Mouse (Mus musculus) 3134 (cell line): ENCODE results near the gene Ctnna3.
A peak's percentile ranks its signal among the peaks of the same experiment; 100 is the strongest.
"Not testable (repeated sequence)": the region's sequence is repeated elsewhere in the genome, so short reads cannot be mapped to it uniquely, and the experiment has no call there.

ENCODE experiments used
- DNase-seq: peaks from one replicate; pipeline ENCODE4 v3.0.0-alpha.2; 2011; ENCODE audit warnings: low spot score; ENCODE audit not compliant: insufficient read length; ENCODE audit errors: extremely low read depth

The Ctnna3 gene

DNA sequence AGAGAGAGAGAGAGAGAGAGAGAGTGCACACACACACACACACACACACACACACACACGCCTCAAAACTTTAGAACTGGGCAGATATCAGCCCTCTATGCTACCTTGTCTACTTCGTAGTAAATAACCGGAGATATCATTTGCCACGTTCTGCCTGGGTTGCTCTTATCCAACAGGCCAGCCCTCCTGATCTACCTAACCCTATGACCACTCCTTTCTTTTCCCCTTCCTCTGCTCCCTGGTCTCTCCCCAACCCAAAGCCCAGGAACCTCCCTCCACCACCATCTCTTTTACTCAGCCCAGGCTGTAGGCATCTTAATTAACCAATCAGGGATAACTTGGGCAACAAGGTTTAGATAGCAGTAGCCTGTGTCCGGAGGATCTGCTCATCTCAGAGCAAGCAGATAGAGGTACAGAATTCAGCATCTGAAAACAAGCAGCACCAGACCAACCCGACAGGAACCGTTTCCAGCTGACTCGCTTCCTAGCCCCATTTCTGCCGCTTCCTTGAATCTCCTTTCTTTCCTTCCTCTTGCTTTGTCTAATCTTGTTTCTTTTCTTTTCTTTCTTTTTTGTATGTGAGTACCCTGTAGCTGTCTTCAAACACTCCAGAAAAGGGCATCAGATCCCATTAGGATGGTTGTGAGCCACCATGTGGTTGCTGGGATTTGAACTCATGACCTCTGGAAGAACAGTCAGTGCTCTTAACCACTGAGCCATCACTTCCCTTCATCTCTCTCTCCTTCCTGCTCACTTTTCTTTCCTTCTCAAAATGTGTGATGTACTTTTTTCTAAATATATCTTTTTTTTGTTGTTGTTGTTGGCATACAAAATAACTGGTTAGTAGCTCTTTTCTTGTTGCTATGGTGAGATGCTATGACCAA, 6.1 kb upstream of the Ctnna3 start:
- no peak for DNase-seq

DNA sequence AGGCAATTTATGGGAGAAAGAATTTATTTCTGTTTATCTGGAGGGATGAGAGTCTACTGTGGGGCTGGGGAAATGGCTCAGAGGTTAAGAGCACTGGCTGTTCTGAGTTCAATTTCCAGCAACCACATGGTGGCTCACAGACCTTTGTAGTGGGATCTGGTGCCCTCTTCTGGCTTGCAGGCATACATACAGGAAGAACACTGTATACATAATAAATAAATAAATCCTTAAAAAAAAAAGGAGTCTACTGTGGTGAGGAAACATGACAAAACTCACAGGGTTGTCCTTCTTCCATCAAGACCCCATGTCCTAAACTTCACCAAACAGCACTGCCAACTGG, 5.5 kb upstream of the Ctnna3 start:
- DNase-seq: peak; percentile 35

DNA sequence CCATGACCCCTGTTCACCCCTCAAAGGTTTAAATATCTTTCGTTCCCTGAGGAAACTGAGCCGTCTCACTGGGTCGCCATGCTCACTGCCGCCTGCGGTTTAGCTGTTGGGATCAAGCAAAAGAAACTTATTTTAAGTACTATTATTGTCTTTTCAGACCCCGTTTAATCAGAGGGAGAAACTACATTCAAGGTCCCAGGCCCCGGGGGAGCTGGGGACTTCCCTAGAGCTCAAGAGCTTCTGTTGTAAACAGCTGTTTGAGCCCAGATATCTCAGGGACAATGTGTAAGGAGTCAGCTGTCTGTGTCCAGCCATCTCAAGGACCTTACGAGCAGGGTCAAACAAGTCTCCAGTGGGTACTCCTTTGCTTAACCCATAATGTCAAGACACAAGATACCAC, 2.8 kb upstream of the Ctnna3 start:
- DNase-seq: no peak

DNA sequence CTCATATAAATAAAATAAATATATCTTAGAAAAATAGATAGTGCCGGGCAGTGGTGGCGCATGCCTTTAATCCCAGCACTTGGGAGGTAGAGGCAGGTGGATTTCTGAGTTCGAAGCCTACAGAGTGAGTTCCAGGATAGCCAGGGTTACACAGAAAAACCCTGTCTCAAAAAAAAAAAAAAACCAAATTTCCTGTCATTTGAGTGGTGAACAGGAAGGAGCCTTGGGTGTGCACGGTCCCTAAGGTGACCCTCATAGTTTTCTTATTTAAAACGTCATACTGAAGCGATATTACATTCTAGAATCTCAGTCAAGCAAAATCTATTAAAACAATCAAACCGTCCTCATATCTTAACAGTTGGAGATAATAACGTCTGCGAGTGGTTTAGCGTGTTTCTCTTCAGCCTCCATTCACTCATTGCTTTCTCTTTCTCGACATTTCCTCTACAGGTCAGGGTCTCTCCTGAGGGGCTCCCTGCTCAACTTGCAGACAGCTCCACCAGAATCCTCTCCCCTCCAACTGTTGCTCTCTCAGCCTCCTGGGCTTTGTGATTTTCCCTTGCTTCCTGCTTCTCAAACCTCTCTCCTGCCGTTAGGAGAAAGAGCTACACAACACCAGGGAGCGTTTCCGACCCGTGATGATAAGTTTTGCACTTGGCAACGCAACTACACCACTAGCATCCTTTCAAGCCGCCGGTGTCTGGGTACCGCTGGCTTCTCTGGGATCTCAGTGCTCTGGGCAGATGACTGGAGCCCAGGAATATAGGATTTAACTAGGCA, 1.5 kb upstream of the Ctnna3 start:
- peak; percentile 6 for DNase-seq

DNA sequence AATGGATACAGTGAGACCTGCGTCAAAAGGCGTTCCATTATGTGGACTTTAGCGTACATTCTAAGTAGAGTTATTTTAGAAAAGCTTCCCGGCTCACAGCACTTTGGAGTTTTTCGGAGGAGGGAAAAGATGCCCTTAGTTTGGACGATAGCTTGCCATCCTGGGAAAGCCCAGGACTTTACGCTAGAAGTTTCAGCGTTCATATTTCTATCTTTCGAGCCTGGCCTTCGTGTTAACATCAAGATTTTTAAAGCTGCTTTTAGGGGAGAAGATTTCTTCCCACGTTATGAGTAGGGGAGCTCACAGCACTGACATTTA, 916 bp upstream of the Ctnna3 start:
- DNase-seq: no peak

DNA sequence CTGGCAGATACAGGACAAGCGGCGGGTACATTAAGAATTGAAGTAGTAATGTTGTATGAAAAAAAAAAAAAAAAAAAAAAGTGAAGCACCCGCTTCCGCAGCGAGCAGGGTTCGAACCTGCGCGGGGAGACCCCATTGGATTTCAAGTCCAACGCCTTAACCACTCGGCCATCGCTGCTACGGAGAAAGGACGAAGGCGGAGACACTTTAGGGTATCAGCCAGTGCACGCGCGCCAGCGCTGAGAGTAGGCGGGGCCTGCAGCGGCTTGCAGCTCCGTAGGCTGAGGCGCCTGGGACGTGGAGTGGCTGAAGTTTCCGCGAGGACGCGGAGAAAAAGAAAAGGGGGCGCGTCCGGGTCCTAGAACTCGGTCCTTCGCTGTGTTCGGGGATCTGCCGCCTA, 518 bp upstream of the Ctnna3 start:
- peak; percentile 99 for DNase-seq

DNA sequence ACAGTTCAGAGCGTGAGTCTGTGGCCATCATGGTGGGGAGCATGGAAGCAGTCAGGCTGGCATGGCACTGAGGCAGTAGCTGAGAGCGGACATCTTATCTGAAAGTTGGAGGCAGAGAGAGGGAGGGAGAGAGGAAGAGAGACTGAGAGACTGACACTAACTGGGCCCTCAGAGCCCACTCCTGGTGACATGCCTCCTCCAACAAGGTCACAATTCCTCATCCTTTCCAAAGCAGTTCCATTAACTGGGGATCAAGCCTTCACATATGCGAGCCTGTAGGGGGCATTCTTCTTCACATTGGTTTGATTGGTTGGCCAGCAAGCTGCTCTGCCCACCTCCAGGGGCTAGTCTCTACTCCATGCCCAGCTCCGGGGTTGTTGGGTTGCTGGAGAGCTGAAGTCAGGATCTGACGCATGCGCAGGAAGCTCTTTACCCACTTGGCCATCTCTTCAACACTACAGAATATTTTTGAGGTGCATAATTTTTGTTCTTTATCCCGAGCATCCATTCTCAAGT, 1.4 kb downstream of the Ctnna3 start:
- no peak for DNase-seq

DNA sequence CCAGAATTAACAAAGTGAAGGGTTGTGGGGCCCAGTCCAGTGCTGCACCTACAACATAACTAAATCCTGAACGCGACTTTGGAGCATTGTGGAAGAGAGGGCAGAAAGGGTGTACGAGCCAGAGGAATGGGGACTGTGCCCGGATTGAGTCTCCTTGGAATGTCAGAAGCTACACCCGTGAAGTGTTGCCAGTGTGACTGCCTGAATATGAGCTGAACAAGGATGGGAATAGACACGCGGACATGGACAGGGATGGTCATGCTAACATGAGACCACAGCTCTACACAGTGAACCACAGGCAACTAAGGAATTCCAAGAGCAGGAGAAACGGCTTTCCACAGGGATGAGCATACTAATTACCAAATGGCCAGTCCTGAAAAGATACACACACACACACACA, 2.2 kb downstream of the Ctnna3 start:
- no peak for DNase-seq

DNA sequence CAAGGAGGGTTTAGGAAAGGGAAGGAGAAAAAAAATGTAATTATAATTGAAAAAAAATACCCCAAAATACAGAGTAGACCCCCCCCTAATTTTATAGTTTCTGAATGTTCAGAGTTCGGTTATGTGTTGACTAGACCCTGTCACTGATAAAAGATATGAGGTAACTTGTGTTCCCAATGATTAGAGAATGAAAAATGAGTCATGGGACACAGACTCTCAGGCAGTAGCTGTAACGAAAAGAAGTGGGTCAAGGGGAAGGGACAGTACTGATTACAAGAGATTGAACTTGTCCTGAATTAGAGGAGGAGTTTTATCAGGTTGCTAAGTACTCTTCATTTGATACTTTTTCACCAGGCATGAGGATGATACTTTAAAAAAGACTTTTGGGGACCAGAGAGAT, 3.0 kb downstream of the Ctnna3 start:
- no peak for DNase-seq

DNA sequence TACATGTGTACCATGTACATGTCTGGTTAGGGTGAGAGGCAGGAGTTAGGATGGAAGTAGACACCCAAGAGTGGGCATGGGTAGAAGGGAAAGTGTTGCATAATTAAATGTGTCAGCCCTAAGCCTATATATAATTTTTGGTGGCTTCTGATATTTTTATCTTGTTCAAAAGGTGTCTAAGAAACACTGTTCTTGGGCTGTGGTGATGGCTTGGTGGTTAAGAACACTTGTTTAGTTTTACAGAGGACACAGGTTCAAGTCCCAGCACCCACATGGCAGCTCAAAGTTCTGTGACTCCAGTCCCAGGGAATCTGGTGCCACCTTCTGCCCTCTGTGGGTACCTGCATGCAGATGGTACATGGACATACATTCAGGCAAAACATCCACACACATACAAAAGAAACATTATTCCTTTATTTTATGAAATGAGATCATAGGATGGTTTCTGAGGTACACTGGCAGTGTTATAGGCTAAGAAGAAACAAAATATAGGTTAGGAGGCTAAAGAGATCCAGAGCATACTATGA, 8.9 kb downstream of the Ctnna3 start:
- no peak for DNase-seq

DNA sequence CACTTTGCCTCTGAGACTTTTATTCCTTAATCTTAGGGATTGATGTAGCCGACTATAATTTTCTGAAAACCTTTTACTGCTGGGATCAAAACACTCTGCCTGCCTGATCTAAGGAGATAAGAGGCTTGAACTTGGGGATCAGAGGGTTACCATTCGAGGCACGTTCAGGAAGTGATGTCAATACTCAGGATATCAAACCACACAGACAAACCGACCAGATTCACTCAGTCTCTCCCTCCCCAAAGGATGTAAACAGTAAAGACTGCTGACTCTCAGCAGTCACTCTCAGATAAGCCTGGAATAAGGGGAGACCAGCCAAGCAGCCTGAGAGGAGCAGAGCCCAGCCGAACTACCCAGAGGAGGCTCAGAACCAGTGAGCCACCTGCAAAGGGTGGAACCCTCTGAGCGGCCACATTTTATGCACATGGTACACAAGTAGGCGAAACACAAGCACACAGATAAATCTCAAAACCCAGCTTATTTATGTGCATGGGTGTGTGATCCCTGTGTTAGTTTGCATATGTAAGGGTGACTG, 9.9 kb downstream of the Ctnna3 start:
- DNase-seq: no peak

DNA sequence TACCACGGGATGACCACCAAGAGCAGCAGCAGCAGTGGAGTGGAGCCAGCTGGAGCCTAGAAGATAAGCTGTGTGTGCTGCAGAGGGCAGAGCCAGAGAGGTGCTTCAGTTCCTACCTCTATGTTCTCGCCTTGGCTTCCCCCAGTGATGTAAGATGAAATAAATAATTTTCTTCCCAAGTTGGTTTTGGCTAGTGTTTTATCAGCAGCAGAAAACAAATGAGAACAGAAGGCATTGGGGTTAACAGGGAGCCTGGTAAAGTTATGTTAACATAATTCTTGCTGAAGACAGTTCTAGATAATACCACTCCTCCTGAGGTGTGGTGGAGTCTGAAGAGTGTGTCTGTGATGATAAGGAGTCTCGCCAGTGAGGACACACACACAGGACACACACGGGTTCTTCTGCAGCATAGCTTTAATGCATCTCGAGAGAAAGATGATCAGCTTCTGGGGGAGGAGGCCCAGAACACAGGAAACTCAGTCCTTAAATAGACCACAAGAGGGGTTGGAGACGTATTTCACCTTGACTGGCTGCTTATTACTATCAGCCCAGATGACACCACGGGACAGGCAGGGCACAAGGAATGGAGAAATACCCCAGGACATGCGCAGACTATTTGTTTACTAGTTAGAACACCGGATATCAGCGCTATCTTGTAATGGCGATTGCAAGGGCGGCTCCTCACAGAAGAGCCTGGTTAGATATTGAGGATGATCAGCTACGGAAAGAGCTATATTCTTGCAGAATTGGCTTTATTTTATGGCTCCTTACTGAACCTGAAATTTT, 14.9 kb downstream of the Ctnna3 start:
- not testable (repeated sequence) for DNase-seq

DNA sequence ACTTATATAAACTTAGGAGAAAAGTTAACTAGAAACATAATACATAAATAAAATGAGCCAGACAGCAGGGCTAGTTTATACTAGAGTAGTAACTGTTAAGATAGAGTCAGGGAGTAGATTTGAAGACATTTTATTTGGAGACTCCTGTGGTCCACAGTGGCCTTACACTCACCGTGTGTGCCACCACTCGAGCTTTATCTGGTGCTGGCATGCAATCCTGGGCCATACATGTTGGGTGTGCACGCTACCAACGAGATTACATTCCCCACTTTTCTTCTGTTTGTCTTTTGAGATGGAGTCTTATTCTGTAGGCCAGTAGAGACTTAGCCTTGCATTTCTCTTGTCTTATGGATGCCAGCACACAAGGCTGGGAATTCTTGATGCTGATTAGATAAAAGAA, 24.0 kb downstream of the Ctnna3 start:
- DNase-seq: no peak

DNA sequence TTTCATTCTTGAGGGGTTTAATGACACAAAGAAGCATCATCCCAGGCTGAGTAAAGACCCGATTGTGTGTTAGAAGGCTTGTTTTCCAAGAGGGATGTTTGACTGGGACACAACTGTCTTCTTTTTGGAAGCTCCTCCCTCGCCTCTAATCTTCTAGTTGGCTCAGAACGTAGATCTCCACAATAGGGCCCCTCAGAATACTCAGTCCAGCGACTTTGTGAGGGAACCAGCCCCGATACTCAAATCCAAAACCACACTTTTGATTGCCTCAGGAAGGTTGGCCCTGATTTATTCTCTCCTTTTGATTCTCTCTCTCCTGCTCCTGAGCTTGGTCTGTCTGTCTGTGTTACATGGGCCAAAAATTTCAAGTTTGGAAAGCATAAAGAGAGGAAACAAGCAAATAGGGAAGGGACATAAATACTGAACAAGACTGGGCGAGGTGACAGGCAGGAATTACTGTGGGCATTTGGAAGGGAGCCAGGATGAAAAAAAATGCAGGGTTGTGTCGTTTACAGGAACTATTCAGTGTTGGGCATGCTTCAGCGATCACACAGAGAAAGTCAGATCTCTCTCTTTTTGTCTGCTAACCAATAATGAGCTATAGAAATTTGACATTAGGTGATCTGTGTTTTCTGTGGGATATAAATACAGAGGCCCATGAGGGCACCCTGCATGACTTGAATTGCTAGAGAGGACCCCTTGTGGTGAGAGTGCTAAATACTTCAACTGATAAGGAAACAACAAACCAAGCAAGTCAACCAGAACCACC, 25.4 kb downstream of the Ctnna3 start:
- no peak for DNase-seq

DNA sequence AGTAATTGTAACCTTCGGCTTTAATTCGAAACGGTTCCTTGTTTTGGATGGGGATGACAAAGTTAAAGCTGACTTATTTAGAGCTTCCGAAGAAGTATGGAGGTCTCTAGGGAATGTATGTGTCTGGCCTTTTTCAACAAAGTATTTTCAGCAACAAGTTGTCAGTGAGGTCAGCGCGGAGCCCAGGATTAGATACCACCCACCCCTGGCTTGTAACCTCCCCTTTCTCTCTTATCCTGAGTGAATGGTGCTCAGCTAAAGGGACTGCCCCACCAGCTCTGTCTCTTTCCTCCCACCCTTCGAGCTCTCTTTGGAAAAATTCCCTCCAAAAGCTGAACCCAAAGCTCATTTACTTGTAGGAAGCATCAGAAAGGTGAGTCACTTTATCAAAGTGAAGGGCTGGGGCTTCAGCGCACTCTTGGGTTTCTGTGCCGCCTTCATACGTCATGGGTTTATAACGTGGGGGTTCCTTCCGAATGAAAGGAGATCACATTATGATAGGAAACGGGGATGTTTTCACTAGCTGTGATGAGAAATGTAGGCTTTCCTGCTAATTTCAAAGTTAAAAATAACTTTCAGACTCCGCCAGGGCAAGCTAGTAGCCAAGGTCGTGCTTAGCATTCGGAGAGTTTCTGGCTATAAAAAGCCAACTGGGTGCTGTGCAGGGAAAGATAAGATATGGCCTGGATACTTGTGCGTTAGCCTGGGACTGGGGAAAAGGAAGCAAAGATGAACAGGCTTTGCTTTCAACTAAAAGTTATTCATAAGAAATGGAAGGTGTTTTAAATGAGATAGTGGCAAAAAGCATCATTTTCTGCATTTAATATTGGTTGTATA, 27.6 kb downstream of the Ctnna3 start:
- DNase-seq: no peak

DNA sequence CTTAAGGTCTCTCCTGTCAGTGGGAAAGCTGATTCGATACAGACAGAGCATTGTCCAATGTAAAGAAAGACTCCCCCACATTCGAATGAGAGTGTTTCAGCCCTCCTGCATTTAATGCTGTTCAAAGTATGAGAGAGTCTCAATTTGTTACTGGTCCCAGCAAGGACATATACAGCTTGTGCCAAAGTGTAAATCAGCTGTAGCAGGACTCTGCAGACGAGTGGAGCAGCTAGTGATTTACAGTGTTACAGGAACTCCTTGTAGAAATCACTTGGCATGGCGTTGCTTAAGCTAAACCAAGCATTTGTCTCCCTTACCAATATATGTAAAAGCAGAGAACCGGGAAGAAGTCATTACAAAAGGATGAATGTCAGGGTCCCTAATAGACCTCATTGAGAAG, 31.0 kb downstream of the Ctnna3 start:
- DNase-seq: no peak

DNA sequence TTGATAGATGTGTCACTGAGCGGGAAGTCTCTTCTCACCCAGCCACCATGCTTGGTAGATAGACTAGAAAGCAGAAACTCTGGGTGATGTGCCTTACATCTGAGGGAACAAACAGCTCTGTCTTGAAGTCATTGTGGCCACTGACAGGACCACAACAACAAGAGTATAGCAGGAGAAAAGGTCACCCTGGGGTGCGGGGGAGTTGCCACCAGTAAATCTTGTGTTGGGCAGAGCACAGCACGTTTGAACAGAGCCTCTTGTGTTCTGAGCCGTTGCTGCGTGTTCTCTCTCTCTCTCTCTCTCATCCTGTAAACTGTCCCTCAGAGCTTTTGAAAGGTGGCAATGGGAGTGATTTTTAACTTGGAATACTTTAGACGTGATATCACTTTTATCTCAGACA, 42.6 kb downstream of the Ctnna3 start:
- no peak for DNase-seq

DNA sequence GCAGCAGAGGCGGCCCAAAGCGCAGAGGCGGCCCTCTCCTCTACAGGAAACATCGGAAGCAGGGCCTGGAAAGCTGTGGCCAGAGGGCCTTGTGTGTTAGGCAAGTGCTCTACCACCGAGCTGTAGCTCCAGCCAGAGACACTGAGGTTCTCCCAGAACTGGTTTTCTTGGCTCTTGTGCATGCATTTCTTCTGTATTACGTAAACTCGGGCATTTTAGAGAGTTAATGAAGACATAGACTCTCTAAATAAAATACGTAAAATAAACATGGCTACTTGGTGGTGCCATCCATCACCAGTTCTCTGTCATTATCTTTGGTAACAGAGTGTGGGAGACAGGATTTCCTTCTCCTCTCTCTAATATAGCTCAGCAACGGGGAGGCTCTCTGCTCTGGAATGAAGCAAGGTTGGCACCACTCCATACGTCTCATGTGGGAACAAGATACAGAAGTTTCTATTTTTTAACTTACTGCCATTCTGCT, 46.3 kb downstream of the Ctnna3 start:
- DNase-seq: no peak

DNA sequence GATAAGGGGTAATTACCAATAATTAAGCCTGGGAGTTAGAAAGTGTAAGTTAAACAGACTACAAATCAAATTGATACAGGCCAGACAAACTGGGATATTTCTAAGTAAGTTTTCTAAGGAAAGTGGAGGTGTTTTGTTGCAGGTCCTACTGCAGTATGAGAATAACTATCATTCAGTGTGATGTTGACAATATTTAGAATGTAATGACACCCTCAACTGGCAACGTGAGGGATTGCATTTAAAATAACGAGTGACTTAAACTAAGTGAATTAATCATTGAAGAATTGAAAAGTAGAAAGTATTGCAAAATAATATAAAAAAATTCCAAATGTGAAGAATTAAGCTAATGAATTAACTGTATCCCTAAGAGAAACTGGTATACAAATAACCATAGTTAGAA, 49.0 kb downstream of the Ctnna3 start:
- DNase-seq: no peak
